In genomic region chr12:77647841-77648240, GRCm38 (mm10) we compare ENCODE assay signal across 19 mouse cellular contexts.
A peak's percentile ranks its signal among the peaks of the same experiment; 100 is the strongest.
DNase-seq lines count a peak whose midpoint lies in the region; TF ChIP-seq lines count a peak whose summit lies in the region.
"Had no signal": no experiment of that assay in that cellular context is flagged by ENCODE, and none has a peak within 500 bp of the region (broad histone marks: within the 10 kb centered on the region; RNA-seq: fewer than 3 reads in every experiment).

No protein-coding gene starts in this region.

- WGBS in limb, embryonic 10.5 days: 71% methylated on average over 3 of the region's 3 CpGs

- peaks cover 11% of the 10 kb centered on the region for H3K4me1 ChIP-seq in embryonic fibroblast, embryonic 13.5 days (ENCODE audit: control insufficient read depth, insufficient read depth, low read length)
- peaks cover 4% of the 10 kb centered on the region for H3K4me1 ChIP-seq in limb, embryonic 10.5 days
- H3K4me1 ChIP-seq: embryonic facial prominence, embryonic 12.5 days had no signal

- DNase-seq in 3T3-L1 (ENCODE audit: low read depth, low spot score): peak; percentile 38
- DNase-seq in gastrocnemius, adult 8-10 months (ENCODE audit: low spot score in 2 of 2): no peak
- no peak for DNase-seq in limb, embryonic 10.5 days (ENCODE audit: low spot score)
- no peak for DNase-seq in heart, adult 9 months (ENCODE audit: low spot score in 2 of 2)
- DNase-seq: adrenal gland, adult 8-10 months; adrenal gland, postnatal 14 days; B cell, adult 2 months; cerebellum, adult 11-12 months; cerebellum, adult 2 months; cerebellum, adult 9-10 months; cerebellum, postnatal 10 days; cerebellum, postnatal 25 days had no signal

- H3K36me3 ChIP-seq in C2C12 (ENCODE audit: control insufficient read depth, insufficient read depth): no peaks in the 10 kb centered on the region
- no peaks in the 10 kb centered on the region for H3K36me3 ChIP-seq in limb, embryonic 10.5 days
- H3K36me3 ChIP-seq: embryonic facial prominence, embryonic 10.5 days; embryonic facial prominence, embryonic 12.5 days; forebrain, embryonic 10.5 days; forebrain, embryonic 12.5 days had no signal

- no peak overlapping the region for H3ac ChIP-seq in C2C12 (ENCODE audit: control insufficient read depth, insufficient read length, low read depth)

- H3K27ac ChIP-seq in embryonic fibroblast, embryonic 13.5 days (ENCODE audit: insufficient read depth, low read length): peak overlapping the region; percentile 87
- no peak overlapping the region for H3K27ac ChIP-seq in limb, embryonic 10.5 days
- H3K27ac ChIP-seq: embryonic facial prominence, embryonic 10.5 days; embryonic facial prominence, embryonic 12.5 days; forebrain, embryonic 10.5 days; forebrain, embryonic 12.5 days had no signal

- no peak overlapping the region for H3K4me3 ChIP-seq in C2C12 (ENCODE audit: insufficient read depth, poor library complexity, severe bottlenecking)
- no peak overlapping the region for H3K4me3 ChIP-seq in embryonic fibroblast, embryonic 13.5 days (ENCODE audit: insufficient read depth, low read length)
- H3K4me3 ChIP-seq in limb, embryonic 10.5 days: no peak overlapping the region
- H3K4me3 ChIP-seq: embryonic facial prominence, embryonic 10.5 days; embryonic facial prominence, embryonic 12.5 days; erythroblast, embryonic 14.5 days; forebrain, embryonic 10.5 days; forebrain, embryonic 12.5 days had no signal

- TF ChIP-seq POLR2A in embryonic fibroblast, embryonic 13.5 days (IDR thresholded peaks at IDR 0.05; ENCODE audit: low read depth, low read length): no peak

- no peaks in the 10 kb centered on the region for H3K79me3 ChIP-seq in C2C12 (ENCODE audit: low read depth)

- TF ChIP-seq CTCF in C2C12 (IDR thresholded peaks at IDR 0.05; ENCODE audit: control insufficient read depth, insufficient read depth, insufficient read length): no peak
- TF ChIP-seq CTCF in embryonic fibroblast, embryonic 13.5 days (IDR thresholded peaks at IDR 0.05; ENCODE audit: borderline replicate concordance, insufficient read depth, low read length): no peak

- H3K79me2 ChIP-seq in C2C12 (ENCODE audit: control insufficient read depth, insufficient read depth): no peaks in the 10 kb centered on the region

- no peaks in the 10 kb centered on the region for H3K9me3 ChIP-seq in limb, embryonic 10.5 days (replicated peaks)
- H3K9me3 ChIP-seq: embryonic facial prominence, embryonic 10.5 days; embryonic facial prominence, embryonic 12.5 days; forebrain, embryonic 10.5 days; forebrain, embryonic 12.5 days had no signal

- no peaks in the 10 kb centered on the region for H3K27me3 ChIP-seq in C2C12 (ENCODE audit: control insufficient read depth, insufficient read depth, insufficient read length)
- H3K27me3 ChIP-seq in limb, embryonic 10.5 days (ENCODE audit: low read depth, poor library complexity, severe bottlenecking): no peaks in the 10 kb centered on the region
- H3K27me3 ChIP-seq: embryonic facial prominence, embryonic 12.5 days; forebrain, embryonic 12.5 days had no signal

TF ChIP-seq in C2C12, 6 proteins besides CTCF, POLR2A, EP300 and RAD21:
- TF ChIP-seq MAX (IDR thresholded peaks at IDR 0.05) (peak; percentile 69), MYOG (IDR thresholded peaks at IDR 0.05; ENCODE audit: control insufficient read depth, extremely low read depth, insufficient read length) (no peak), MYOD1 (IDR thresholded peaks at IDR 0.05; ENCODE audit: control insufficient read depth, insufficient read length, low read depth) (no peak), FOSL1 (IDR thresholded peaks at IDR 0.05; ENCODE audit: insufficient read depth, low read length, poor library complexity, severe bottlenecking) (peak; percentile 91)
